Mouse (Mus musculus) lung, postnatal 0 days (tissue): ENCODE results near the gene Atrip.

Experiments used
- CTCF ChIP-seq: IDR thresholded peaks from 2 replicates; pipeline ENCODE4 v1.5.1; 2016; ENCODE audit warnings: antibody characterized with exemption, mild to moderate bottlenecking
- EP300 ChIP-seq: IDR thresholded peaks from 2 replicates; pipeline ENCODE4 v1.6.1; 2016; ENCODE audit warnings: antibody characterized with exemption, mild to moderate bottlenecking, control low read depth

GRCm38 (mm10) chr9:109114871-109115270 is 40.9 kb upstream of the Atrip start:
- TF ChIP-seq EP300 (no peak), CTCF (no peak)
